Mouse (Mus musculus) hindbrain, embryonic 13.5 days (tissue): ENCODE data around the gene Tpcn1. TPM values are rescaled to one million over a fixed set of nuclear protein-coding genes. Genes with fewer than 3 reads are reported as not detected.

Experiments
- ATAC-seq: fragments of 200-750 bp; cut with Nextera tagmentation; 2 replicates; pipeline ENCODE4 v1.8.0; 2017; ENCODE audit warnings: moderate TSS enrichment; ENCODE audit not compliant: low FRiP score
- H3K27ac ChIP-seq: fragments of 300-500 bp; sonication (generic); 2 replicates; pipeline ENCODE4 v1.5.1; 2015; ENCODE audit warnings: inconsistent platforms, mild to moderate bottlenecking, moderate library complexity
- H3K27me3 ChIP-seq: fragments of 300-500 bp; sonication (generic); 2 replicates; pipeline ENCODE4 v1.6.1; 2015; ENCODE audit warnings: mild to moderate bottlenecking, inconsistent platforms
- H3K36me3 ChIP-seq: fragments of 300-500 bp; sonication (generic); 2 replicates; pipeline ENCODE4 v1.6.1; 2015; ENCODE audit warnings: mild to moderate bottlenecking, inconsistent platforms
- H3K4me1 ChIP-seq: fragments of 300-500 bp; sonication (generic); replicated peaks from 2 replicates; pipeline ENCODE4 v1.6.1; 2015; ENCODE audit warnings: inconsistent platforms
- H3K4me2 ChIP-seq: fragments of 300-500 bp; sonication (generic); 2 replicates; pipeline ENCODE4 v1.6.1; 2015; ENCODE audit warnings: inconsistent platforms, mild to moderate bottlenecking, moderate library complexity
- H3K4me3 ChIP-seq: fragments of 300-500 bp; sonication (generic); 2 replicates; pipeline ENCODE4 v1.5.1; 2015; ENCODE audit warnings: mild to moderate bottlenecking, inconsistent platforms
- H3K9ac ChIP-seq: fragments of 300-500 bp; sonication (generic); 2 replicates; pipeline ENCODE4 v1.6.1; 2015; ENCODE audit warnings: mild to moderate bottlenecking, inconsistent platforms
- H3K9me3 ChIP-seq: fragments of 300-500 bp; sonication (generic); 2 replicates; pipeline ENCODE4 v1.6.1; 2016; ENCODE audit warnings: inconsistent platforms
- WGBS: fragments of 180-500 bp; shearing (Covaris S2); methylation state at CpG from one replicate; pipeline ENCODE4 v1.1.7; 2015; 5-methylcytosine and 5-hydroxymethylcytosine counted together
- polyA plus RNA-seq: library from polyadenylated mRNA; unstranded; fragments of >200 nt; fragmentation: Nextera tagmentation; extraction: Ambion mirVana; gene quantifications from 2 replicates; pipeline ENCODE4 v1.2.1, GENCODE M21; 2015

The Tpcn1 gene
- polyA plus RNA-seq: 18.2 and 18.7 TPM in 2 replicates

DNA sequence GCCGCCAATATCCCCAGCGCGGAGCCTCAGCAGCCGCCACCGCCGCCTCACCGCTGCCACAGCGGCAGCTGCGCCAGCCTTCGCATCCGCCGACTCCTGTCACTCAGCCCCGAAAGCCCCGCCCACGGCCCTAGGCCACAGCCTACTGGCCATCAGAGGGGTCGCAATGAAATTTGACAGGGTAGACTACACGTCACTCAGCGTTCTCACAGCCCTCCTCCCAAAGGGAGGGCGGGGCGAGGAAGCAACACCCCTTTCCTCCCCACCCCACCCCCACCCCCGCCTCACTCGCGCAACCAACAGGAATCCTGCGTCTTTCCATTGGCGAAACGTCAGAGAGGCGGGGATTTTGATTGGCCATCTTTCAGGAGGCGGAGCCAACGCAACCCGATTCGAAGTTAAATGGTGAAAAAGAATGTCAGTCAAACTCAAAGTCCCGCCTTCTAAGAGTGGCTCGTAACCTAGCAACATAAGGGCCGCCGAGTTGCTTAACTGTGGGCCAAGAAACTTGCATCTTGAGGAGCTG is at the start of gene Tpcn1, which contains the start of gene Iqcd:
Gene Tpcn1 (minus strand): TSS at position 105 of the 526 bp plus-strand sequence.
Gene Iqcd (plus strand): TSS at position 448 of the 526 bp plus-strand sequence.
- H3K4me3 ChIP-seq: peak within 1 kb of the TSS; percentile 77
- H3K9ac ChIP-seq: peak within 1 kb of the TSS; percentile 91
- peak; percentile 99 for ATAC-seq
- H3K27ac ChIP-seq: peak within 1 kb of the TSS; percentile 78
- no peaks in the 10 kb centered on the region for H3K9me3 ChIP-seq
- peaks cover 41% of the 10 kb centered on the region for H3K4me1 ChIP-seq
- peak within 1 kb of the TSS; percentile 82 for H3K4me2 ChIP-seq
- H3K36me3 ChIP-seq: peaks cover 14% of the 10 kb centered on the region
- WGBS: under 1% methylated on average over 35 of the region's 35 CpGs
- no peaks in the 10 kb centered on the region for H3K27me3 ChIP-seq

DNA sequence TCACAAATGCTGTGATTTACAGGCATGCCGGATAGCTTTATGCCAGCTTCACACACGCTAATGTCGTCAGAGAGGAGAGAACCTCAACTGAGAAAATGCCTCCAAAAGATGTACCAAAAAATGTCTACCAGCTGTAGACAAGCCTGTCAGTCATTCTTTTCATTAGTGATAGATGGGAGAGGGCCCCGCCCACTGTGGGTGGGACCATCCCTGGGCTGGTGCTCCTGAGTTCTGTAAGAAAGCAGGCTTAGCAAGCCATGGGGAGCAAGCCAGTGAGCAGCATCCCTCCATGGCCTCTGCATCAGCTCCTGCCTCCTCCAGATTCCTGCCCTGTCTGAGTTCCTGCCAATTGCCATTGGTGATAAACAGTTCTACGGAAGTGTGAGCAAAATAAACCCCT is 47.2 kb upstream of the Tpcn1 start:
- H3K4me3 ChIP-seq: no peak overlapping the region
- H3K9ac ChIP-seq: no peak overlapping the region
- peaks cover 15% of the 10 kb centered on the region for H3K27me3 ChIP-seq
- 90% methylated on average over 5 of the region's 5 CpGs for WGBS
- no peak overlapping the region for H3K27ac ChIP-seq
- peaks cover 6% of the 10 kb centered on the region; the same call in 1 of the 2 replicates for H3K4me1 ChIP-seq
- no peak overlapping the region for H3K4me2 ChIP-seq
- ATAC-seq: no peak
- no peaks in the 10 kb centered on the region for H3K36me3 ChIP-seq
- H3K9me3 ChIP-seq: no peaks in the 10 kb centered on the region

DNA sequence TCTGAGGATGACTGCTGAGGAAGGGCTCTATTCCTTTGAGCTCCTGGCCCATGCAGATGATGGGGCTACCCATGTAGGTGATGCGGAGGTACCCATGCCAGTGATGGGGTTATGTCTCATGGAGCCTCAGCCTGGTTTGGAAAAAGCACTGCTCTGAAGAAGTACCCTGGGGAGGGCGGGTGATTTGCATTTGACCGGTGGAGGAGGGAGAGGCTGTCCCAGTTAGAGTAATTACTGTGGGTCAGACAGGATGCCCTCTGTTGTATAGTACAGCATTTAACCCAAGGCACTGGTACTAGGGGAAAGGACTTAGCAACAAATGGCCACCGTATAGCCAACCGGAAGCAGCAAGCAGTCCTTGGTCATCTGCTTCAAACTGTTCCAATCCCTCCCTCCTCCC is 46.4 kb upstream of the Tpcn1 start:
- WGBS: 34% methylated on average over 5 of the region's 5 CpGs
- Histone ChIP-seq H3K36me3 (no peaks in the 10 kb centered on the region), H3K9ac (no peak overlapping the region), H3K27ac (no peak overlapping the region), H3K9me3 (no peaks in the 10 kb centered on the region), H3K4me1 (peaks cover 6% of the 10 kb centered on the region; the same call in 1 of the 2 replicates), H3K4me2 (no peak overlapping the region), H3K4me3 (no peak overlapping the region), H3K27me3 (peaks cover 22% of the 10 kb centered on the region)
- ATAC-seq: no peak

DNA sequence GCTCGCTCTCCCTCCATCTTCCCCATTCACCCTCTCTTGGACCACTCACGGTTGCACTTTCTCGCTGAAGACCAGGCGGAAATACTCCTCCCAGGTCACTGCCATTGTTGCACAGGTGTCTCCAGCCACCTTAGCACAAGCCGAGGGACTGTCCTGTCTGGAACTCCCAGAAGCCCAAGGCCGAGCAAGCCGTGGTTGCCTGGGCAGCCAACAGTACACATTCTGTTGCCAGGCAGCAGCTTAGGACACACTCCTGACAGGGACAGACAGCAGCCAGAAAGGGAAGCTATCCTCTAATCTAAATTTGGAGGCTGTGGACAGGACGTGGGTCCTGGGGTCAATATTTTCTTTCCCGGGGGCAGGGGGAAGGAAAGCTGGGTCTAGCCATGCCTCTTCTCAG is 45.7 kb upstream of the Tpcn1 start, which contains the start of gene Cfap73:
Gene Cfap73 (minus strand): TSS at position 105 of the 400 bp plus-strand sequence.
- Histone ChIP-seq H3K4me3 (no peak within 1 kb of the TSS), H3K27ac (no peak within 1 kb of the TSS), H3K4me2 (no peak within 1 kb of the TSS), H3K9ac (no peak within 1 kb of the TSS), H3K27me3 (peaks cover 30% of the 10 kb centered on the region), H3K36me3 (no peaks in the 10 kb centered on the region), H3K9me3 (no peaks in the 10 kb centered on the region), H3K4me1 (peaks cover 6% of the 10 kb centered on the region; the same call in 1 of the 2 replicates)
- WGBS: 51% methylated on average over 9 of the region's 9 CpGs
- ATAC-seq: no peak

DNA sequence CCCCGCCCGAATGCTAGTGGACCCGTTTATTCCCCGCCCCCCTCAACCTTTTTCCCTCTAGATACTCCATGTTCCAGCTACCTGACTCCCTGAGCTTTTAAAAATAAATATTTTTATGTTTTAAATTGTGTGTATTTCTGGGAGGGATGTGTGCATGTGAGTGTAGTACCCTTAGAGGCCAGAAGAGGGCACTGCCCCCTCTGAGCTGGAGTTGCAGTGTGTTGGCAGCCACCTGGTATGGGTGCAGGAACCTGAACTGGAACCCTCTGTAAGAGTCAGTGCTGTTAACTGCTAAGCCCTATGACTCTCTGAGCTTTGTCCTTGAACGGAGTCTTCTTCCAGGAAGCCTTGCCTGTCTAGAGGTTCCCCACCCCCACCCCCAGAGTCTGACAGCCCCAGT is 43.4 kb upstream of the Tpcn1 start:
- Histone ChIP-seq H3K27ac (no peak overlapping the region), H3K36me3 (peaks cover 14% of the 10 kb centered on the region), H3K4me2 (no peak overlapping the region), H3K4me1 (peaks cover 18% of the 10 kb centered on the region), H3K4me3 (no peak overlapping the region), H3K9me3 (no peaks in the 10 kb centered on the region), H3K27me3 (peaks cover 33% of the 10 kb centered on the region), H3K9ac (no peak overlapping the region)
- WGBS: 91% methylated on average over 5 of the region's 5 CpGs
- ATAC-seq: no peak

DNA sequence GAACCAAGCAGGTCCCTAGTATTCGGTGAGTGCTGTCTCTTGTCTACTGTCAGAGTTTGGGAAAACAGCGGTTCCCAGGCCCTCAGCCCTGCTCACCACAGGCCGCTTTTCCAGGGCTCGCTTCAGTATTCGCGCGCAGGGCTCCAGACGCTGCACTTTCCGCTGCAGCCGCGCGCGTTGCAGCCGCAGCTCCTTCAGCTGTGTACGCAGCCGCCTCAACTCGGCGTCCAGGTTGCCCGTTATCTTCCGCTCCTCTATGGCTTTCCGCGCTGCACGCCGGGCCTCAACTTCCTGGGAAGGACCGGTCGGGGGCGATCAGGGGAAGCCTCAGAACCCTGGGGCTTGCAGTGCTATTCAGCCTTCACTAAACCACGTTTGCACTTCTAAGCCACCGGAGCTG is 42.7 kb upstream of the Tpcn1 start:
- Histone ChIP-seq H3K4me1 (peaks cover 18% of the 10 kb centered on the region), H3K9ac (peak overlapping the region; percentile 55; the same call in 1 of the 2 replicates), H3K36me3 (peaks cover 22% of the 10 kb centered on the region), H3K4me3 (peak overlapping the region; percentile 20), H3K9me3 (no peaks in the 10 kb centered on the region), H3K27ac (no peak overlapping the region), H3K4me2 (peak overlapping the region; percentile 49), H3K27me3 (peaks cover 33% of the 10 kb centered on the region)
- WGBS: 9% methylated on average over 29 of the region's 29 CpGs
- ATAC-seq: no peak

DNA sequence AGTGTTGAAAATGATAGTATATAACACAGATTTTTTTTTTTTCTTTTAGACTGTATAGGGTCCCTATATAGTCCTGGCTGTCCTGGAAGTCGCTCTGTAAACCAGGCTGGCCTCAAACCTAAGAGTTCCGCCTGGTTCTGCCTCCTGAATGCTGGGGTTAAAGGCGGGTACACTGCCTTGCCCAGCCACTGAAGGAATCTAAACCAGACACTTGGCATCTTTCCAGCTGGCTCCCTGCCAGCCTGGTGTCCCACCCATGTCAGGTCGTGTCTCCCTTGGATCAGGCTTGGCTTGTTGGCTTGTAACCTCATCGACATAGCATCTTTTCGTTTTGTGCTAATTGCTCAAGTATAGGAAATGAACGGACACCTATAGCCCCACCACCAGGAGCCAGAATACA is 40.2 kb upstream of the Tpcn1 start:
- Histone ChIP-seq H3K27me3 (peaks cover 33% of the 10 kb centered on the region), H3K4me2 (no peak overlapping the region), H3K36me3 (peaks cover 47% of the 10 kb centered on the region), H3K4me3 (no peak overlapping the region), H3K9ac (no peak overlapping the region), H3K27ac (no peak overlapping the region), H3K9me3 (no peaks in the 10 kb centered on the region), H3K4me1 (peaks cover 18% of the 10 kb centered on the region)
- ATAC-seq: no peak
- 53% methylated on average over 7 of the region's 7 CpGs for WGBS

DNA sequence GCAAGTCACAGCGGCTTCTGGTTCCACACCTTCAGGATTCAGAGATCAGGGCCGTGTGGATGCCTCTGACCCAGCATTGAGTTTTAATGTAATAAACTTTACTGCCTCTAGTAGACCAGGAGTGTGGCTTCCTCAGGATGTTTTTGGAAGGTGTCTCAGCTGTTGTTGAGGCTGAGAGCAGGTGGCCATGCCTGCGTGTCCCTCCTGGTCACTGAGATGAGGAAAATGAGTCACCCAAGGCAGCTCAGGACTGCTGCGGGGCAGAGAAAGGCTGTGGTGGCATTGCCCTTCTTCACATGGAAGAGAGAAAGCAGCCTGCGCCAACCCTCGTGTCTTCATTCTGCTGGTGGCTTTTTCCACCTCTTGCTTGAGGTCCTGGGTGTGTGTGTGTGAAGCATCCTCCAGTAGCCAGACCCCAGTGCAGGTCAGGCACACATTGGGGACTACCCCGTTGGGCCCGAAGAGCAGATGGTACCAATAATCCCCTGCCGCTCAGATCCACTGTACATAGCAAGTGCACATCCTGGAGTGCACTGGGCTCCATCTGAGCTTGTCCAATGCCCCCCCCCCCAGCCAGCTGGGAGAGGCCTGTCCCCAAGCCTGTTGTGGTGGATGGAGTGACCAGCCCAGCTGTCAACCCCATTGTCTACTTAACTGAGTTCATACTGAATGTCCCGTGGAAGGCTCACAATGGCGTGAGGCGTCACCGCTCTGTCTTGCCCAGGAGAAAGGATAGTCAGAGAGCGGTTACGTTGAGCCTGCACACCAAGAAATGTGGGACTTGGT is 39.2 kb upstream of the Tpcn1 start:
- Histone ChIP-seq H3K9ac (no peak overlapping the region), H3K9me3 (no peaks in the 10 kb centered on the region), H3K4me1 (peaks cover 18% of the 10 kb centered on the region), H3K27ac (no peak overlapping the region), H3K4me3 (no peak overlapping the region), H3K4me2 (no peak overlapping the region), H3K27me3 (peaks cover 33% of the 10 kb centered on the region), H3K36me3 (peaks cover 56% of the 10 kb centered on the region)
- WGBS: 70% methylated on average over 15 of the region's 15 CpGs
- ATAC-seq: no peak

DNA sequence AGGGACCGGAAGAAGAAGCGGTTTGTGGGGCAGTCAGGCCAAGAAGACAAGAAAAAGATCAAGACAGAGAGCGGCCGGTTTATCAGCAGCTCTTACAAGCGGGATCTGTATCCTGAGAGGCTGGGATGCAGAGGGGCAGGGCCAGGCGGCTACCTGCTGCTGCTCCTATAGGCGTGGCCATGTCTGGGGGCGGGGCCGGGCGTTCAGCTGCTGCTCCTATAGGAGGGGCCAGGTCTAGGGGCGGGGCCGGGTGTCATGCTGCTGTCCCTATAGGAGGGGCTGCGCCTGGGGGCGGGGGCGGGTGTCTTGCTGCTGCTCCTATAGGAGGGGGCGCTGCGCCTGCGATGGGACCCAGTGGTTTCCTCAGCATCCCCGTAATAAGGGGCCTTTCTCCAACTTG is 37.9 kb upstream of the Tpcn1 start:
- H3K36me3 ChIP-seq: peaks cover 69% of the 10 kb centered on the region
- H3K4me3 ChIP-seq: no peak overlapping the region
- 31% methylated on average over 19 of the region's 19 CpGs for WGBS
- no peak overlapping the region for H3K27ac ChIP-seq
- no peak for ATAC-seq
- no peaks in the 10 kb centered on the region for H3K9me3 ChIP-seq
- H3K4me2 ChIP-seq: no peak overlapping the region
- H3K9ac ChIP-seq: no peak overlapping the region
- H3K27me3 ChIP-seq: peaks cover 25% of the 10 kb centered on the region
- peaks cover 25% of the 10 kb centered on the region for H3K4me1 ChIP-seq

DNA sequence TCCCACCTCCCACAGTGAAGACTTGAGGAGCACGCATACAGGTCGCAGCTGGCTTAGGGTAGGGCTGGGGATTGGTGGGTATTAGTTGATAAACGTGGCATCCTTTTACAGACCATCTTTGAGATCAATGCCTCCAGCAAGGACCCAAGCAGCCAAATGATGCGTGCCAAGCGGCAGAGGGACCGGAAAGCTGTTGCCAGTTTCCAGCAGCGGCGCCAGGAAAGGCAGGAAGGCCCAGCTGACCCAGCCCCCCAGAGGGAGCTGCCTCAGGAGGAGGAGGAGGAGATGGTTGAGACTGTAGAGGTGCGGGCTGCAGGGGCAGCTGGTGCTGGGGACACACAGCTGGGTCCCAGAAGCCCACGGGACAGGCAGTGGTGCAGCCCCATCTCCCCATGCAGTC is 36.0 kb upstream of the Tpcn1 start:
- peaks cover 6% of the 10 kb centered on the region; the same call in 1 of the 2 replicates for H3K27me3 ChIP-seq
- 86% methylated on average over 10 of the region's 10 CpGs for WGBS
- H3K9ac ChIP-seq: no peak overlapping the region
- no peak overlapping the region for H3K27ac ChIP-seq
- peaks cover 21% of the 10 kb centered on the region for H3K4me1 ChIP-seq
- H3K9me3 ChIP-seq: no peaks in the 10 kb centered on the region
- H3K4me3 ChIP-seq: no peak overlapping the region
- peaks cover 89% of the 10 kb centered on the region for H3K36me3 ChIP-seq
- ATAC-seq: no peak
- no peak overlapping the region for H3K4me2 ChIP-seq

DNA sequence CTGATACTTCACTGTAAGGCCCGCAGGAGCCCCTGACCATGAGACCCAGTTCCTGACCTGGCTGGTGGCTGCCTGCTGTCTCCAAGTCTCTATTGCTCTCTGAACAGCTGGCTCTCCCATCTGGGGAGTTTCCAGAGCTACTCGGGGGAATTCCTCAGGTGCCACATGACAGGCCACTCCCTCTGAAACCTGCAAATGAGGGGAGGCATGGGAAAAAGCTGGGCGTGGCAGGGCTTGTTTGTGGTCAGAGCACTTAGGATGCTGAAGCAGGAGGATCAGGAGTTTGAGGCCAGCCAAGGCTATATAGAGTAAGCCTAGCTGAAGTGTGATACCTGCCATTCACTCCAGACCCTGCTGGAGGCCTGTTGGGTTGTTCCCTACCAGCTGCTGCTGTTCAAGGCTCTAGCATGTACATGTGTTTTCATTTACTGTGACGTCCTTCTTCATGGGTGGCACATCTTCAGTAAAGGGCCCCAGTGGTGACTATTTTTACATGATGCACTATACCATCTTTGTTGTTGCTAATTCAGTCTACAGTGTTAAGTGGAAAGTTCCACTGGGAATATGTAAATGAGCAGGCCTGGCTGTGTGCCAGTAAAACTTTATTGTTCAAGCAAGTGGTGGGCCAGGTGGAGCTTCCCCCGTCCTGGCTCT is 33.9 kb upstream of the Tpcn1 start:
- no peak overlapping the region for H3K9ac ChIP-seq
- H3K27me3 ChIP-seq: no peaks in the 10 kb centered on the region
- H3K4me1 ChIP-seq: peaks cover 9% of the 10 kb centered on the region
- H3K9me3 ChIP-seq: no peaks in the 10 kb centered on the region
- WGBS: 64% methylated on average over 5 of the region's 5 CpGs
- H3K4me3 ChIP-seq: no peak overlapping the region
- no peak for ATAC-seq
- no peak overlapping the region for H3K27ac ChIP-seq
- no peak overlapping the region for H3K4me2 ChIP-seq
- H3K36me3 ChIP-seq: peaks cover 100% of the 10 kb centered on the region

DNA sequence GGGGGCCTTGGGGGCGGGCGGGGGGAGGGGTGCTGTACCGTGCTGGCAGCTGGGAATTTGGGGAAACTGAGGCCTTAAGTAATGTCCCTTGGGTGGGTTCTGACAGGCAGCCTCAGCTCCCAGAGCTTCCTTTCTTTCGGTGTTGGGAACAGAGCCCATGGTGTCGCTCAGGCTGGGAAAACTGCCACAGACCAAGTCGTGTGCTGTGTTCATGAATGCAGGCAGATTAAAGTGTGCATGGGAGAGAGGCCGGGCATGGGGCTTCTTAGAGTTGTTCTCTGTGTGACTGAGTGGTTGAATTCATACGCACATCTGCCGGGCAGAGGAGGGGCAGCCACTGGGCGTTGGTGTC is 33.3 kb upstream of the Tpcn1 start:
- no peak overlapping the region for H3K27ac ChIP-seq

More for the DNA sequence above, 33.3 kb upstream of the Tpcn1 start:
- Histone ChIP-seq H3K9me3 (no peaks in the 10 kb centered on the region), H3K4me1 (peaks cover 9% of the 10 kb centered on the region), H3K9ac (no peak overlapping the region), H3K4me2 (no peak overlapping the region), H3K36me3 (peaks cover 100% of the 10 kb centered on the region), H3K27me3 (no peaks in the 10 kb centered on the region), H3K4me3 (no peak overlapping the region)
- no peak for ATAC-seq
- WGBS: 87% methylated on average over 10 of the region's 10 CpGs
